Mouse (Mus musculus) cerebellum, adult 2 months (tissue): ENCODE measurements at regions not wholly inside any gene's neighbourhood (a gene's known extent, or its start where the extent isn't known, plus 50 kb on each side); places are given as distances from the start of the nearest gene placed in this dataset.

Source experiments
- CTCF ChIP-seq: fragments of 200-500 bp; IDR thresholded peaks from 2 replicates; pipeline ENCODE4 v1.5.1; 2011; ENCODE audit warnings: low read depth, mild to moderate bottlenecking, control low read depth, low read length, moderate library complexity, borderline replicate concordance; ENCODE audit not compliant: insufficient read depth
- POLR2A ChIP-seq: fragments of 200-500 bp; IDR thresholded peaks from 2 replicates; pipeline ENCODE4 v1.6.1; 2011; ENCODE audit warnings: low read length, control low read depth, borderline replicate concordance; ENCODE audit not compliant: insufficient read depth

GRCm38 (mm10) chr8:77979106-77979505 lies 234.0 kb upstream of the Ttc29 start:
- TF ChIP-seq CTCF: no peak
- no peak for TF ChIP-seq POLR2A
